Mouse (Mus musculus) limb, embryonic 10.5 days (tissue): ENCODE results near the gene Atrnl1. TPM values are rescaled to one million over a fixed set of nuclear protein-coding genes. Genes with fewer than 3 reads are reported as not detected.
A peak's percentile ranks its signal among the peaks of the same experiment; 100 is the strongest.
"Not testable (repeated sequence)": the region's sequence is repeated elsewhere in the genome, so short reads cannot be mapped to it uniquely, and the experiment has no call there.

Experiments used
- DNase-seq: peaks from one replicate; pipeline ENCODE4 v3.0.0-alpha.2; 2017; ENCODE audit warnings: low spot score
- H3K27ac ChIP-seq: fragments of 300-500 bp; sonication (generic); 2 replicates; pipeline ENCODE4 v1.5.1; 2016; ENCODE audit warnings: mild to moderate bottlenecking
- H3K27me3 ChIP-seq: fragments of 300-500 bp; sonication (generic); 2 replicates; pipeline ENCODE4 v1.6.1; 2016; ENCODE audit warnings: low read depth, mild to moderate bottlenecking; ENCODE audit not compliant: poor library complexity, severe bottlenecking
- H3K36me3 ChIP-seq: fragments of 300-500 bp; sonication (generic); 2 replicates; pipeline ENCODE4 v1.6.1; 2016; ENCODE audit warnings: mild to moderate bottlenecking, moderate library complexity
- H3K4me1 ChIP-seq: fragments of 300-500 bp; sonication (generic); 2 replicates; pipeline ENCODE4 v1.6.1; 2016
- H3K4me3 ChIP-seq: fragments of 300-500 bp; sonication (generic); 2 replicates; pipeline ENCODE4 v1.5.1; 2016; ENCODE audit warnings: mild to moderate bottlenecking, moderate library complexity
- H3K9me3 ChIP-seq: fragments of 300-500 bp; sonication (generic); replicated peaks from 2 replicates; pipeline ENCODE4 v1.6.1; 2016; ENCODE audit warnings: mild to moderate bottlenecking
- WGBS: fragments of 180-500 bp; shearing (Covaris S2); methylation state at CpG from one replicate; pipeline ENCODE4 v1.1.7; 2016; 5-methylcytosine and 5-hydroxymethylcytosine counted together
- polyA plus RNA-seq: library from polyadenylated mRNA; unstranded; fragments of >200 nt; fragmentation: Nextera tagmentation; extraction: Ambion mirVana; gene quantifications from 2 replicates; pipeline ENCODE4 v1.2.1, GENCODE M21; 2016

The Atrnl1 gene
- polyA plus RNA-seq, 1 experiment from 2014 or later, result 5.1 TPM

DNA sequence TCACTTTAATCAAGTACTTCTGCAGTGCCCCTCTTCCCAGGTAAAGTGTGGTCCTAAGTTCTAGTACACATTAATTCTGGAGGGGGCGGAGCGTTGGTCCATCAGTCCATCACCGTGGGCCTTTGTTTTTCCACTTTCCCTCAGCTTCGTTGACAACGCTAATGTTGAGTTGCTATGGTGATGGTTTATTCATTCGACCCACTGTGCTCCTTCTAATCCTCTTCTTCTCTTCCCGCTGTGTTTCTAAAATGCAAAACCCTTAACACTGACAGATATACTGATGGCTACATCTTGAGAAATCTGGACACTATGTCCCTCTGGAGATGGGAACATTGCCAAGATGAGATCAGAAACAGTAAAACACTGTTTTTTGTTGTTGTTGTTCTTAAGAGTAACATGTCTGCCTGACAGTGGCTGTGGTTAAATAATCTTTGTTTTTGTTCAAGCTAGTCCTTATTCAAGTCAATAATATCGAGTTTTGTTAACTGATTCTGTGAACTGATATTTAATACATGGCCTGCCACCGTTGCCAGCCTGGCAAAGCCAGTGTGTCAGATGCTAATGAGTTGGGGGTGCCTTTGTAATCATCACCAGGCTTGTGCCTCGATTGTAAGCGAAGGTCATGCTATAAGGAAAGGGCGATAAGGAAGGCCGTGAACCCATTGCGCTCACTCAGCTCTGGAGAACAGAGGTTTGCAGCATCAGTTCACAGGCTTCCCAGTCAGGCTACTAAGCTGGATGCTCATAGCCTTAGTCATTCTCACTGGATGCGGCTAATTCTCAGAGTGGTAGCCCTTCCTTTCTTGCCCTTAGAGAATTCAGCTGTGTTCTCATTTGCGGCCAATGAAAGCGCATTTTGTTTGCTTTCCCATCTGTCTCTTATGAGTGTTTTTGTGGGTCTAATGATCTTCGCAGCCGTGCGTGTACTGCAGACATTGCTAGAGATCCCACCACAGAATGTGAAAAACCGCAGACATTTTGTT, 375.4 kb downstream of the Atrnl1 start:
- H3K9me3 ChIP-seq, result no peaks in the 10 kb centered on the region
- no peak overlapping the region for H3K27ac ChIP-seq
- 92% methylated on average over 21 of the region's 21 CpGs for WGBS
- no peaks in the 10 kb centered on the region for H3K27me3 ChIP-seq
- H3K36me3 ChIP-seq, result no peaks in the 10 kb centered on the region
- DNase-seq, result no peak
- no peak overlapping the region for H3K4me3 ChIP-seq
- peaks cover 22% of the 10 kb centered on the region for H3K4me1 ChIP-seq

DNA sequence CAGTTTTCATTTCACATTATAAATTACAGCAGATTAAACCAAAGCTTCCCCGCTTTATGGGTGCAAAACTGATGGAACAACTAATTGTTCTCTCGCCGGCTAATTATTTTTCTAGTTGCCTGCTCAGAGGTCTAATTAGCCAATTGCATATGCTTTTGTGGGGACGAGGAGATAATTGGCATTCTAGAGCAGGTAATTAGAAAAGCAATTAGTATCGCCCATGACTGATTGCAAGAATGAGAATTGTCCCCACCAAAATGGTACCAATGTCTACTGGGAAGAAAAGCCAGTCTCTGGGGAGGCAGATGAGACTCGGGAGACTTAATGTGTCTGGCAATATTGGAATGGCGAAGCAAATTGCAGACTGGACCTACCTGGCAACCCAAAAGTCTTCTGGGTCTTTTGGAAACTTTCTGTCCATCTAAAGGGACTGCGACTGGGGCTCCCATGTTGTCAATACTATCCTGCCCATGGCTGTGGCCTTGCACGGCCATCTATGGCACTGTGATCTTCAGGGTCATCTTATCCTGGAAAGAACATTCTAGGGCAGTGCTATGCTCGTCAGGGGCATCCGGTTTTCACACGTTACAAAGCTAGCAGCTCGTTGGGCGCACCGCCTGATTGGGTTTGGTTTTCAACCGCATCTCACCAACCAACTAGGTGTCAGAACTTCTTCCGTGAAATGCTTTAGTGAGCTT, 377.0 kb downstream of the Atrnl1 start:
- DNase-seq, result no peak

DNA sequence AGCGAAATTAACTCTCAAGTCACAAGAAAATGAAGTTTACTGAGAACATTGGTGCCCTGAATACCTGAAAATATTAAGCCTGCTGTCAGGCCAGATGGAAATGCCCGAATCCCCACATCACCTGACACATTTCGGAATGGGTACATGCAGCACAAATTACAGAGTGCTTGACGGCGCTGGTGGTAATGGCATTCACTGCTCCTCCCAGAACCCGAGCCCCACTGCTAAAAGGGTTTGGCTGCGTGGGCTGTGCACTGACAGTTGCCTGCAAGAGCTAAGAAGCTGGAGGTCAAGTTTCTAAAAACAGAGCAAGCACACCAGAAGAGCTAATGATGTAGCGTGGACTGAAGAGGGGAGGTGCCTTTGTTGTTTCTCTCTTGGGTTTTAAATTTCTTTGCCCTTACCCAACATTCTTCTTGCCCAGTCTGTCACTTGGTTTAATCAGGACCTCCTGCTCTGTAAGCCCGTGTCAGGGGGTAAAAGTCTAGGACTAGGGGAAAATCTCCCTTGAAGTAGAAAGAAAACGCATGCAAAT, 377.8 kb downstream of the Atrnl1 start:
- Histone ChIP-seq H3K27ac (no peak overlapping the region), H3K36me3 (no peaks in the 10 kb centered on the region), H3K27me3 (no peaks in the 10 kb centered on the region), H3K4me1 (peaks cover 22% of the 10 kb centered on the region), H3K4me3 (no peak overlapping the region), H3K9me3 (no peaks in the 10 kb centered on the region)
- WGBS, result 58% methylated on average over 10 of the region's 10 CpGs
- no peak for DNase-seq

More for the DNA sequence above, 377.0 kb downstream of the Atrnl1 start:
- H3K9me3 ChIP-seq, result no peaks in the 10 kb centered on the region
- H3K36me3 ChIP-seq, result no peaks in the 10 kb centered on the region
- H3K4me3 ChIP-seq, result no peak overlapping the region
- no peaks in the 10 kb centered on the region for H3K27me3 ChIP-seq
- no peak overlapping the region for H3K27ac ChIP-seq
- WGBS, result 90% methylated on average over 17 of the region's 17 CpGs
- H3K4me1 ChIP-seq, result peaks cover 22% of the 10 kb centered on the region

DNA sequence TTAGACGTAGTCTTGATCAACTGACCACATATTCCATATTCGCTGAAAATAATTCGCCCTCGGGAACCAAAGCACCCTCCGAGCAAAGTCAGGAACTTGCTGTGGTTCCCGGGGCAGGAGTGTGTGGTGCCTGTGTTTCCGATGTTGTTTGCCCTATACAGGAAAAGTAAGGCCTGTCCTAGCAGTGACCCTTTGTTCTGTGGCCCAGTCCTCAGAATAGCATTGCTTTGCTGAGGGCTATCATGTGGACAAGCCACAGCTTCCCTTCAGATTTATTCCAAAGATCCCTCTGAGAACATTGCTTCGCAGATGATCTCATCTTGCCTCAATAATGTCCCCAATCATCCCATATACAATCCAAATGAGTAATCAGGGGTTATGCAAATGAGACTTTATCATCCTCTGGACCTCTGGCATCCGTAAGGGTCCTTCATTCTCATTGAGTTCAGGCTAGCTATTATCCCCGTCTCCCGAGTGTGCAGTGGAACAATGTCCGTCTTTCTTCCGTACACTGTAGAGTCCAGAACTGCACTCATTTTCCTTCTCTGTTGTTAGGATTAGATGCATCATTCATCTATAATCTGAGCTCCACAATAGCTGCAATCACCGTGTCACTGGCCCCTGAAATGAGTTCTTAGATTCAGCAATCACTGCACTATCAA, 380.4 kb downstream of the Atrnl1 start:
- Histone ChIP-seq H3K27me3 (no peaks in the 10 kb centered on the region), H3K36me3 (no peaks in the 10 kb centered on the region), H3K4me1 (peaks cover 22% of the 10 kb centered on the region), H3K27ac (no peak overlapping the region), H3K9me3 (no peaks in the 10 kb centered on the region), H3K4me3 (no peak overlapping the region)
- 94% methylated on average over 14 of the region's 14 CpGs for WGBS
- no peak for DNase-seq

GRCm38 (mm10) chr19:57994174-57994833, 383.5 kb downstream of the Atrnl1 start:
- H3K27ac ChIP-seq, H3K27me3 ChIP-seq, H3K36me3 ChIP-seq, H3K4me1 ChIP-seq, H3K4me3 ChIP-seq, DNase-seq, H3K9me3 ChIP-seq: not testable (repeated sequence)
- 92% methylated on average over 15 of the region's 15 CpGs for WGBS

GRCm38 (mm10) chr19:57995015-57995414, 384.2 kb downstream of the Atrnl1 start:
- H3K9me3 ChIP-seq, result no peaks in the 10 kb centered on the region
- no peak for DNase-seq
- 95% methylated on average over 8 of the region's 8 CpGs for WGBS
- H3K27ac ChIP-seq, result no peak overlapping the region
- no peaks in the 10 kb centered on the region for H3K27me3 ChIP-seq
- H3K36me3 ChIP-seq, result no peaks in the 10 kb centered on the region
- H3K4me1 ChIP-seq, result no peaks in the 10 kb centered on the region
- H3K4me3 ChIP-seq, result no peak overlapping the region

DNA sequence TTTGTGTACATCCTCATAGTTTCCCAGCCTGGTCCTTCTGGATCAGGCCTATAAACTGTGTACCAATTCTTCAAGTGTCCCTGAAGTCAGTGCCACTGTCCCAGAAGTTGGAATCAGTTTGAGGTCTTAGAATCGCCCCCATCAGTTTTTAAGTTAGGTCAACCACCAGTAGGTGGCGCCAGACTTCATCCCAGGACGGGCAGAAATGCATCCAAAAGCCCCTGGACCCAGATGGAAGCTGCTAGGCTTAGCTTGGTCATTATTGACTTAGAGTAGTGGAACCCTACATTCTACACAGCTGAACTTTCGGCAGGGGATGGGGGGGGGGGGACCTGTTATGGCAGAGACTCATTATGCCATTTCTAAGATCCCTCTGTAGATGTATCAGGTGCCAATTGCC, 387.1 kb downstream of the Atrnl1 start:
- no peaks in the 10 kb centered on the region for H3K27me3 ChIP-seq
- H3K4me1 ChIP-seq, result no peaks in the 10 kb centered on the region
- WGBS, result 40% methylated on average over 4 of the region's 4 CpGs
- no peak overlapping the region for H3K27ac ChIP-seq
- no peak overlapping the region for H3K4me3 ChIP-seq
- no peaks in the 10 kb centered on the region for H3K36me3 ChIP-seq
- DNase-seq, result peak; percentile 70
- H3K9me3 ChIP-seq, result no peaks in the 10 kb centered on the region

GRCm38 (mm10) chr19:58011636-58012035, 400.8 kb downstream of the Atrnl1 start:
- 86% methylated on average over 1 of the region's 1 CpGs for WGBS
- no peaks in the 10 kb centered on the region for H3K27me3 ChIP-seq
- no peak for DNase-seq

GRCm38 (mm10) chr19:58015741-58016140, 404.9 kb downstream of the Atrnl1 start:
- no peak for DNase-seq
- WGBS, result 92% methylated on average over 6 of the region's 6 CpGs

More at GRCm38 (mm10) chr19:58011636-58012035, 400.8 kb downstream of the Atrnl1 start:
- Histone ChIP-seq H3K36me3 (no peaks in the 10 kb centered on the region), H3K27ac (no peak overlapping the region), H3K9me3 (no peaks in the 10 kb centered on the region), H3K4me1 (no peaks in the 10 kb centered on the region), H3K4me3 (no peak overlapping the region)

DNA sequence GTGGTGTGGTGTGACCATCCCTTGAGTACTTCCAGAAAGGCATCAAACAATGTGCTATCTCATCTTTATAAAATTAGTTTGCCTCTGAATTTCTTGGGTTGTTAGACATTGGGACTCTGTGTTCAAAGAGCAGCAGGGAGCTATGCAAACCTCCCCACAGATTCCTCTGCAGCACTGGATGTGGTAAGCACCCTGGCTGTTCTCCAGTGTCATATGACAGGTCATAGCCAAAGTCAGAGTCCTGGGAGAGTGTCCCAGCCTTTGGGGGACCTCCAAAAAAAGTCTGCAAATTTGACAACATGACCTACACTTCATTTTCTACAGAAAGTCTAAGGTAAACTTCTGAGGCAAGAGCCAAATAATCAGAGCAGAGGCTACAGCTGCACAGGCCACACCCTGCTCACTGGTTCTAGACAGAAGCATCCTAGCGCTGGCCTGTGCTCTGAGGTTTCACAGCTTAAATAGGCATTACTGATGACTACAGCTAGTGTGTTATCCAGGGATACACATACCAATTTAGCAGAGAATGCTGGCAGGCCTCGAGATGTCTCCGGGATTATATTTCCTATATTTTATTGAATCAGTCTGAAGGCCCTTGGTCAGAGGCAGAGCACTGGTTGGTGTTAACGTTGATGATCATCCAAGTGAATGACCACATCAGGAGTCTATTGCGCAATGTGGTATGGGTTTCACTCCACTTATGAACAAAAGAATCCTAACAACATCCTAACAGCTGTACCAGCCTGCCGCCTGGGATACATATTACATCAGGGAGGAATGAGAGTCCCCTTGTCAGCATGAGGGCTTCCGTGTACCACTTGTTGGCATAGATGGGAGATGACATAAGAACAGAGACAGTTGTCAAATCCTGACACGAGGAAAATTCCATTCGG, 406.0 kb downstream of the Atrnl1 start:
- Histone ChIP-seq H3K4me1 (peaks cover 5% of the 10 kb centered on the region; the same call in 1 of the 2 replicates), H3K36me3 (no peaks in the 10 kb centered on the region), H3K4me3 (no peak overlapping the region), H3K27ac (no peak overlapping the region), H3K27me3 (no peaks in the 10 kb centered on the region), H3K9me3 (no peaks in the 10 kb centered on the region)
- WGBS, result 93% methylated on average over 9 of the region's 9 CpGs
- no peak for DNase-seq

More at GRCm38 (mm10) chr19:58015741-58016140, 404.9 kb downstream of the Atrnl1 start:
- H3K4me3 ChIP-seq, result no peak overlapping the region
- H3K9me3 ChIP-seq, result no peaks in the 10 kb centered on the region
- peaks cover 3% of the 10 kb centered on the region; the same call in 1 of the 2 replicates for H3K4me1 ChIP-seq
- H3K27ac ChIP-seq, result no peak overlapping the region
- H3K36me3 ChIP-seq, result no peaks in the 10 kb centered on the region
- H3K27me3 ChIP-seq, result no peaks in the 10 kb centered on the region

DNA sequence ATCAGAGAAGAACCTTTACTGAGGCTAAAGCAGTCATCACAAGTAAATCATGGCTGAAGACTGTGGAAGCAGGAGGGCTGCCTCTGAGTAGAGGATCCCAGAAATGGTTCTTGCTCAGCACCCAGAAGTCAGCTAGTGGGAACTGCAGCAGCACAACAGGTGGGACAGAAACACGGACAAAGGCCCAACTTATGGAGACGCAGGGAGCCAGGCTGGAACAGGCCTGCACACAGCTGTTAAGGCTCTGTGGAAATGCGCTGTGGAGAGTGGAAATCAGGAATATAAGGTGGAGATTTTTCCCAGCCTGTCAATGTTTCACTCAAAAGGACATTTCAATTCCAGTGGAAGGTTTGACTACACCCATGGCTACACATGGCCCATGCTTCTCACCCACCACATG, 406.6 kb downstream of the Atrnl1 start:
- no peak overlapping the region for H3K27ac ChIP-seq
- no peak overlapping the region for H3K4me3 ChIP-seq
- WGBS, result 97% methylated on average over 3 of the region's 3 CpGs

More for the DNA sequence above, 406.6 kb downstream of the Atrnl1 start:
- Histone ChIP-seq H3K9me3 (no peaks in the 10 kb centered on the region), H3K36me3 (no peaks in the 10 kb centered on the region), H3K4me1 (peaks cover 6% of the 10 kb centered on the region; the same call in 1 of the 2 replicates), H3K27me3 (no peaks in the 10 kb centered on the region)
- DNase-seq, result no peak
